Mouse (Mus musculus): ENCODE data around the gene Adipoq. TPM values are rescaled to one million over a fixed set of nuclear protein-coding genes. Genes with fewer than 3 reads are reported as not detected.
A peak's percentile ranks its signal among the peaks of the same experiment; 100 is the strongest.

Gene Adipoq
- total and polyA plus RNA-seq, 2 experiments = 1.2 TPM; not detected in 1

DNA sequence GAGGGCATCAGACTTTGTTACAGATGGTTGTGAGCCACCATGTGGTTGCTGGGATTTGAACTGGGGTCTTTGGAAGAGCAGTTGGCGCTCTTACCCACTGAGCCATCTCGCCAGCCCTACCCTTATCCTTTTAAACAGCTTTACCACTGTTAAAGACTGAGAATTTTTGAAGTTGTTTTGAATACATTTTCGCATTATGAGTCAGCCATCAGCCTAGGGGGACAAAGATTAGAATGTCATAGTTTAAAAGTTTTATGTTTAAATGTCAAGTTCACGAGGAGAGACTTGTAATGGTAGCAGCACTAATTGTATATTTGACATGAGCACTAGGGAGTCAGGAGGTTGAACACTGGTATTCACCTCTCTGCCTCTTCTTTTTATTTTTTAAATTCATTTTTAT is 23.2 kb upstream of the Adipoq start:
- no peak for TF ChIP-seq POLR2A (IDR thresholded peaks at IDR 0.05; ENCODE audit: extremely low read depth, insufficient read depth, low read length)
- TF ChIP-seq CTCF (IDR thresholded peaks at IDR 0.05; ENCODE audit: low read depth, low read length) = no peak
- no peaks in the 10 kb centered on the region for H3K27me3 ChIP-seq (ENCODE audit: control insufficient read depth, insufficient read depth, low read length)
- H3K79me2 ChIP-seq (ENCODE audit: control insufficient read depth, insufficient read depth, low read length) = no peaks in the 10 kb centered on the region
- H3K4me3 ChIP-seq (ENCODE audit: insufficient read depth, low read depth, low read length) = no peak overlapping the region
- no peak for DNase-seq (ENCODE audit: extremely low read depth, low read depth, low spot score)
- H3K36me3 ChIP-seq (ENCODE audit: control insufficient read depth, insufficient read depth, low read length) = no peaks in the 10 kb centered on the region
- no peaks in the 10 kb centered on the region; the same call in 1 of the 2 replicates for H3K4me1 ChIP-seq (ENCODE audit: control insufficient read depth, insufficient read depth, low read length)
- H3K9ac ChIP-seq (ENCODE audit: low read depth, low read length) = no peak overlapping the region
- WGBS = 96% methylated on average over 4 of the region's 4 CpGs
- H3K27ac ChIP-seq (replicated peaks; ENCODE audit: insufficient read depth, low read depth, low read length) = no peak overlapping the region

DNA sequence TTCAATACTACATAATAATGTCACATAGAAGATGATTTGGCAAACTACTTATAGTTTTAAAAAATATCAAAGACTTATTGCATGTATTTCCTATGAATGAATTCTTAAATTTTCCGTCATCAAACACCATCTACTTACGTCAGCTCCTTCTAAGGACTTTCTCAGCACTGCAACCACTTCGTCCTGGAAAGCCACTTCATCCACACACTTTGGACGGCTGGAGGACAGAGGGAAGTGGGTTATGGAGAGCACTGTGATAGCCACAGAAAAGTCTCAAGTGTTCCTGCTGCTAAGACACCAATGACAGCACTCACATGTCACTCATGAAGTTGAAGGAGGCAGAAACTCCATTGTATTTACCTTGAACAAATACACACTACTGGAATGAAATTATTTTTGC is 21.9 kb upstream of the Adipoq start:
- Histone ChIP-seq H3K9ac (ENCODE audit: low read depth, low read length) (no peak overlapping the region), H3K4me3 (ENCODE audit: insufficient read depth, low read depth, low read length) (no peak overlapping the region), H3K27ac (replicated peaks; ENCODE audit: insufficient read depth, low read depth, low read length) (no peak overlapping the region), H3K79me2 (ENCODE audit: control insufficient read depth, insufficient read depth, low read length) (no peaks in the 10 kb centered on the region), H3K27me3 (ENCODE audit: control insufficient read depth, insufficient read depth, low read length) (no peaks in the 10 kb centered on the region), H3K4me1 (ENCODE audit: control insufficient read depth, insufficient read depth, low read length) (peaks cover 3% of the 10 kb centered on the region; the same call in 1 of the 2 replicates), H3K36me3 (ENCODE audit: control insufficient read depth, insufficient read depth, low read length) (no peaks in the 10 kb centered on the region)
- no peak for DNase-seq (ENCODE audit: extremely low read depth, low read depth, low spot score)
- WGBS = 93% methylated on average over 4 of the region's 4 CpGs
- no peak for TF ChIP-seq POLR2A (IDR thresholded peaks at IDR 0.05; ENCODE audit: extremely low read depth, insufficient read depth, low read length)

DNA sequence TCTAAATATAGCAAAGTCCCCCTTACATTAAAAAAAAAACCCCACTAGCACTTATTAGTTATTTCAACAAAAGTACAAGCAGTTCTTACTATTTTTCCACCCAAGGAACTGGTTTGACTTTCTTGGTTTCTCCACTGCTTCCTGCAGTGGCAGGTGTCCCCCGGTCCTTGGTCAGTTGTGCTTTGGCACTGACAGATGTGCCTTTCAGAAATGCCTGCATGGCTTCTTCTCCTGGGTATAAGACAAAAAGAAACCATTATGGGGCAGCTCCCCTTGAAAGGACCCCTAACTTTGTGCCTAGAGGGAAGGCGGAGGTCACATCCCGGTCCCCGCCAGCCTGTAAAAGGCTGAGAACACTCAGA is 19.0 kb upstream of the Adipoq start:
- Histone ChIP-seq H3K79me2 (ENCODE audit: control insufficient read depth, insufficient read depth, low read length) (no peaks in the 10 kb centered on the region), H3K27ac (replicated peaks; ENCODE audit: insufficient read depth, low read depth, low read length) (no peak overlapping the region), H3K36me3 (ENCODE audit: control insufficient read depth, insufficient read depth, low read length) (no peaks in the 10 kb centered on the region), H3K27me3 (ENCODE audit: control insufficient read depth, insufficient read depth, low read length) (no peaks in the 10 kb centered on the region), H3K4me3 (ENCODE audit: insufficient read depth, low read depth, low read length) (peak overlapping the region; percentile 92), H3K9ac (ENCODE audit: low read depth, low read length) (peak overlapping the region; percentile 72), H3K4me1 (ENCODE audit: control insufficient read depth, insufficient read depth, low read length) (peaks cover 10% of the 10 kb centered on the region)
- DNase-seq (ENCODE audit: extremely low read depth, low read depth, low spot score) = no peak
- TF ChIP-seq CTCF (IDR thresholded peaks at IDR 0.05; ENCODE audit: low read depth, low read length) = no peak
- no peak for TF ChIP-seq POLR2A (IDR thresholded peaks at IDR 0.05; ENCODE audit: extremely low read depth, insufficient read depth, low read length)
- 0% methylated on average over 4 of the region's 4 CpGs for WGBS

GRCm38 (mm10) chr16:23127673-23128375 is 18.5 kb upstream of the Adipoq start, which contains the start of gene Rfc4:
Rfc4 (minus strand) TSS chr16:23127737.
- TF ChIP-seq CTCF (IDR thresholded peaks at IDR 0.05; ENCODE audit: low read depth, low read length) = peak; percentile 33
- peak; percentile 71 for TF ChIP-seq POLR2A (IDR thresholded peaks at IDR 0.05; ENCODE audit: extremely low read depth, insufficient read depth, low read length)
- Histone ChIP-seq H3K4me3 (ENCODE audit: insufficient read depth, low read depth, low read length) (peak within 1 kb of the TSS; percentile 92), H3K27ac (replicated peaks; ENCODE audit: insufficient read depth, low read depth, low read length) (peak within 1 kb of the TSS; percentile 94), H3K9ac (ENCODE audit: low read depth, low read length) (peak within 1 kb of the TSS; percentile 92), H3K27me3 (ENCODE audit: control insufficient read depth, insufficient read depth, low read length) (no peaks in the 10 kb centered on the region), H3K4me1 (ENCODE audit: control insufficient read depth, insufficient read depth, low read length) (peaks cover 10% of the 10 kb centered on the region), H3K36me3 (ENCODE audit: control insufficient read depth, insufficient read depth, low read length) (no peaks in the 10 kb centered on the region), H3K79me2 (ENCODE audit: control insufficient read depth, insufficient read depth, low read length) (no peaks in the 10 kb centered on the region)
- WGBS = under 1% methylated on average over 51 of the region's 51 CpGs
- DNase-seq (ENCODE audit: extremely low read depth, low read depth, low spot score) = peak; percentile 64

DNA sequence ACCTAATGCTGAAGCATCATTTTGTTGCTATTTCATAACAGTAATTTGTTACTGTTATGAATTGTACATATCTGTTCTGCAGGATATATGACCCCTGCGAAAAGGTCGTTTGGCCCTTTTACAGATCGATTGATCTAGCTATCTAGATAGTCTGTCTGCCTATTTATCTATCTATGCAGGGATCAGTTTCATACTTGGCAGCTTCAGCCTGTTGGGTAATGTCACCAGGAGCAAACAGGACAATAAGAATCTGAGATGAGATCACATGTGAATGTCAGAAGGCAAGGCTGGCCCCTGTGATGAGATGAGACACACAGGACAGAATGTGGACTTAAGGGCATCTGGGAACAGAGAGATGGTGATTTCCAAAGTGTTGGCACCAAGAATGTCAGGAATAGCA is 16.0 kb upstream of the Adipoq start:
- no peak overlapping the region for H3K9ac ChIP-seq (ENCODE audit: low read depth, low read length)
- DNase-seq (ENCODE audit: extremely low read depth, low read depth, low spot score) = peak; percentile 87
- H3K27ac ChIP-seq (replicated peaks; ENCODE audit: insufficient read depth, low read depth, low read length) = no peak overlapping the region
- no peaks in the 10 kb centered on the region for H3K79me2 ChIP-seq (ENCODE audit: control insufficient read depth, insufficient read depth, low read length)
- no peaks in the 10 kb centered on the region for H3K36me3 ChIP-seq (ENCODE audit: control insufficient read depth, insufficient read depth, low read length)
- WGBS = 23% methylated on average over 3 of the region's 3 CpGs
- H3K27me3 ChIP-seq (ENCODE audit: control insufficient read depth, insufficient read depth, low read length) = no peaks in the 10 kb centered on the region
- TF ChIP-seq CTCF (IDR thresholded peaks at IDR 0.05; ENCODE audit: low read depth, low read length) (no peak), POLR2A (IDR thresholded peaks at IDR 0.05; ENCODE audit: extremely low read depth, insufficient read depth, low read length) (no peak)
- no peak overlapping the region for H3K4me3 ChIP-seq (ENCODE audit: insufficient read depth, low read depth, low read length)
- H3K4me1 ChIP-seq (ENCODE audit: control insufficient read depth, insufficient read depth, low read length) = peaks cover 10% of the 10 kb centered on the region

GRCm38 (mm10) chr16:23132336-23132735 is 14.0 kb upstream of the Adipoq start:
- H3K4me1 ChIP-seq (ENCODE audit: control insufficient read depth, insufficient read depth, low read length) = peaks cover 10% of the 10 kb centered on the region
- DNase-seq (ENCODE audit: extremely low read depth, low read depth, low spot score) = no peak
- no peak overlapping the region for H3K4me3 ChIP-seq (ENCODE audit: insufficient read depth, low read depth, low read length)
- 100% methylated on average over 1 of the region's 1 CpGs for WGBS
- H3K79me2 ChIP-seq (ENCODE audit: control insufficient read depth, insufficient read depth, low read length) = no peaks in the 10 kb centered on the region
- H3K27me3 ChIP-seq (ENCODE audit: control insufficient read depth, insufficient read depth, low read length) = no peaks in the 10 kb centered on the region
- no peaks in the 10 kb centered on the region for H3K36me3 ChIP-seq (ENCODE audit: control insufficient read depth, insufficient read depth, low read length)
- H3K9ac ChIP-seq (ENCODE audit: low read depth, low read length) = no peak overlapping the region
- H3K27ac ChIP-seq (replicated peaks; ENCODE audit: insufficient read depth, low read depth, low read length) = no peak overlapping the region
- TF ChIP-seq CTCF (IDR thresholded peaks at IDR 0.05; ENCODE audit: low read depth, low read length) (no peak), POLR2A (IDR thresholded peaks at IDR 0.05; ENCODE audit: extremely low read depth, insufficient read depth, low read length) (no peak)
